Mouse (Mus musculus): ENCODE data around the gene Zbtb45.

- TF ChIP-seq CTCF (IDR thresholded peaks at IDR 0.05; ENCODE audit: low read depth) (no peak), EP300 (IDR thresholded peaks at IDR 0.05; ENCODE audit: low read depth) (no peak)
These were observed 33.8 kb upstream of the Zbtb45 start for GRCm38 (mm10) chr7:13043445-13044253.

Data from liver, embryonic 14.5 days (tissue).